In the genomic region with DNA sequence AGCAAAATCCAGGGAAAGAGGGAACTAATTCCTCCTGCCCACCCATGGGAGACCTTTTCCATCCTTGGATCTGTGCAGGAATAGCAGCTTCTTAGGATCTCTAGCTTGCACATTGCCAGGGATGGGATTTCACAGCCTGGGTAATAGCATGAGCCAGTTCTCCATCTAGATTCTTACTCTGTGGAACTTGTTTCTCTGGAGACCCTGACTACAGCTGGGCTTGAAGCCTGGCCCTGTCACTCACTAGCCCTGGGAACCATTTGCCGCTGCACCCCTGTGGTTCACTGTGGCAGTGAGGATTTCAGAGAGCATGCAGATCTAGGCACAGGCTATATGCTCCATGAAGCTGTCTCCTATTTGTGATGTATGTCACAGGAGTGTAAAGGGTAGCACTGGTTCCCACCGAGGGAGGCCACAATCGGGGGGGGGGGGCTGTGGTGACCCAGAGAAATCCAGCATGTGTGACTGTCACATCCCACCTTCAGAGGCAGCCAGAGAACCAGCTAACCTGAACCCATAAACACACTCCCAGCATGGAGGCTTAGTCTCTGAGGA, we compare ENCODE assay signal across 20 mouse cellular contexts.
DNase-seq lines count a peak whose midpoint lies in the region; ATAC-seq and TF ChIP-seq lines count a peak whose summit lies in the region.
"Had no signal": no experiment of that assay in that cellular context is flagged by ENCODE, and none has a peak within 500 bp of the region (broad histone marks: within the 10 kb centered on the region; RNA-seq: fewer than 3 reads in every experiment).

No protein-coding gene starts in this region.

- H3K9ac ChIP-seq in hindbrain, embryonic 13.5 days = no peak overlapping the region
- no peak overlapping the region for H3K9ac ChIP-seq in hindbrain, embryonic 12.5 days
- H3K9ac ChIP-seq in kidney, embryonic 15.5 days = no peak overlapping the region
- no peak overlapping the region for H3K9ac ChIP-seq in midbrain, embryonic 16.5 days (ENCODE audit: low read depth, low read length)
- no peak overlapping the region for H3K9ac ChIP-seq in midbrain, embryonic 14.5 days (replicated peaks; ENCODE audit: low read length)
- H3K9ac ChIP-seq: heart, embryonic 13.5 days; hindbrain, embryonic 15.5 days had no signal

- 67% methylated on average over 3 of the region's 3 CpGs for WGBS in hindbrain, embryonic 13.5 days
- WGBS in hindbrain, embryonic 12.5 days = 61% methylated on average over 3 of the region's 3 CpGs
- 39% methylated on average over 3 of the region's 3 CpGs for WGBS in kidney, embryonic 15.5 days
- WGBS in kidney, adult 2 months = 59% methylated on average over 3 of the region's 3 CpGs
- WGBS in midbrain, embryonic 16.5 days = 70% methylated on average over 3 of the region's 3 CpGs
- 65% methylated on average over 3 of the region's 3 CpGs for WGBS in midbrain, embryonic 14.5 days

- no peak for DNase-seq in kidney, adult 2 months
- DNase-seq in midbrain, embryonic 14.5 days = no peak
- DNase-seq in lung, postnatal 10 days = no peak
- DNase-seq: adrenal gland, postnatal 36 days; cerebellum, adult 2 months; cerebellum, postnatal 10 days; gastrocnemius, postnatal 36 days; heart, adult 11 months; heart, postnatal 36 days had no signal

- TF ChIP-seq POLR2A in kidney, adult 2 months (IDR thresholded peaks at IDR 0.05; ENCODE audit: low read depth, low read length) = no peak

- H3K4me3 ChIP-seq in hindbrain, embryonic 13.5 days = no peak overlapping the region
- no peak overlapping the region for H3K4me3 ChIP-seq in hindbrain, embryonic 12.5 days
- no peak overlapping the region for H3K4me3 ChIP-seq in kidney, embryonic 15.5 days (replicated peaks)
- no peak overlapping the region for H3K4me3 ChIP-seq in kidney, adult 2 months (ENCODE audit: insufficient read depth, low read depth, low read length)
- H3K4me3 ChIP-seq in midbrain, embryonic 16.5 days (ENCODE audit: low read depth, low read length) = no peak overlapping the region
- H3K4me3 ChIP-seq in midbrain, embryonic 14.5 days (replicated peaks; ENCODE audit: low read depth, low read length) = no peak overlapping the region
- H3K4me3 ChIP-seq: embryonic facial prominence, embryonic 10.5 days; heart, embryonic 13.5 days; hindbrain, embryonic 15.5 days had no signal

- peak; percentile 16; the same call in 1 of the 2 replicates for ATAC-seq in hindbrain, embryonic 13.5 days (ENCODE audit: low FRiP score)
- no peak for ATAC-seq in hindbrain, embryonic 12.5 days (ENCODE audit: low FRiP score)
- peak; percentile 73 for ATAC-seq in kidney, embryonic 15.5 days (replicated peaks; ENCODE audit: low FRiP score)
- peak; percentile 46 for ATAC-seq in midbrain, embryonic 16.5 days
- ATAC-seq in midbrain, embryonic 14.5 days (ENCODE audit: low FRiP score, low TSS enrichment) = no peak
- ATAC-seq: activated CD4-positive, CD25-positive, alpha-beta regulatory T cell, adult 4 months; forebrain, embryonic 14.5 days; Patski had no signal

- H3K36me3 ChIP-seq in hindbrain, embryonic 13.5 days = no peaks in the 10 kb centered on the region
- no peaks in the 10 kb centered on the region for H3K36me3 ChIP-seq in hindbrain, embryonic 12.5 days
- no peaks in the 10 kb centered on the region for H3K36me3 ChIP-seq in kidney, embryonic 15.5 days
- no peaks in the 10 kb centered on the region for H3K36me3 ChIP-seq in kidney, adult 2 months (ENCODE audit: control insufficient read depth, insufficient read depth, low read length)
- no peaks in the 10 kb centered on the region for H3K36me3 ChIP-seq in midbrain, embryonic 16.5 days (ENCODE audit: control insufficient read depth, insufficient read depth, low read length)
- no peaks in the 10 kb centered on the region for H3K36me3 ChIP-seq in midbrain, embryonic 14.5 days (ENCODE audit: control insufficient read depth, insufficient read depth, low read length)
- H3K36me3 ChIP-seq: embryonic facial prominence, embryonic 10.5 days; heart, embryonic 13.5 days; hindbrain, embryonic 15.5 days had no signal

- TF ChIP-seq CTCF in kidney, adult 2 months (conservative IDR thresholded peaks at IDR 0.05; ENCODE audit: insufficient read depth, insufficient read length, low read depth, low read length) = no peak

- H3K4me2 ChIP-seq in hindbrain, embryonic 13.5 days = no peak overlapping the region
- no peak overlapping the region for H3K4me2 ChIP-seq in hindbrain, embryonic 12.5 days (replicated peaks)
- H3K4me2 ChIP-seq in kidney, embryonic 15.5 days = no peak overlapping the region
- no peak overlapping the region for H3K4me2 ChIP-seq in midbrain, embryonic 16.5 days (ENCODE audit: low read length)
- no peak overlapping the region for H3K4me2 ChIP-seq in midbrain, embryonic 14.5 days (ENCODE audit: low read length)
- H3K4me2 ChIP-seq: heart, embryonic 13.5 days; hindbrain, embryonic 15.5 days had no signal

- H3K4me1 ChIP-seq in hindbrain, embryonic 13.5 days (replicated peaks) = peaks cover 30% of the 10 kb centered on the region
- peaks cover 19% of the 10 kb centered on the region for H3K4me1 ChIP-seq in hindbrain, embryonic 12.5 days
- H3K4me1 ChIP-seq in kidney, embryonic 15.5 days = peaks cover 70% of the 10 kb centered on the region
- H3K4me1 ChIP-seq in kidney, adult 2 months (ENCODE audit: control insufficient read depth, insufficient read depth, low read length) = peaks cover 3% of the 10 kb centered on the region; the same call in 1 of the 2 replicates
- H3K4me1 ChIP-seq in midbrain, embryonic 16.5 days (ENCODE audit: control insufficient read depth, insufficient read depth, low read length) = peaks cover 4% of the 10 kb centered on the region; the same call in 1 of the 2 replicates
- H3K4me1 ChIP-seq in midbrain, embryonic 14.5 days (ENCODE audit: control insufficient read depth, insufficient read depth, low read length) = peaks cover 4% of the 10 kb centered on the region; the same call in 1 of the 2 replicates

- H3K9me3 ChIP-seq in hindbrain, embryonic 13.5 days = no peaks in the 10 kb centered on the region
- H3K9me3 ChIP-seq in hindbrain, embryonic 12.5 days (replicated peaks) = no peaks in the 10 kb centered on the region
- no peaks in the 10 kb centered on the region for H3K9me3 ChIP-seq in kidney, embryonic 15.5 days (replicated peaks)
- no peaks in the 10 kb centered on the region for H3K9me3 ChIP-seq in midbrain, embryonic 16.5 days (replicated peaks; ENCODE audit: control insufficient read depth, low read length, poor library complexity, severe bottlenecking)
- no peaks in the 10 kb centered on the region for H3K9me3 ChIP-seq in midbrain, embryonic 14.5 days (ENCODE audit: control insufficient read depth, low read length)
- H3K9me3 ChIP-seq: embryonic facial prominence, embryonic 10.5 days; heart, embryonic 13.5 days; hindbrain, embryonic 15.5 days had no signal

- peaks cover 8% of the 10 kb centered on the region for H3K27me3 ChIP-seq in hindbrain, embryonic 13.5 days
- no peaks in the 10 kb centered on the region for H3K27me3 ChIP-seq in hindbrain, embryonic 12.5 days
- no peaks in the 10 kb centered on the region for H3K27me3 ChIP-seq in kidney, embryonic 15.5 days
- H3K27me3 ChIP-seq in kidney, adult 2 months (replicated peaks; ENCODE audit: control insufficient read depth, insufficient read depth, low read length) = no peaks in the 10 kb centered on the region
- H3K27me3 ChIP-seq in midbrain, embryonic 16.5 days (ENCODE audit: control insufficient read depth, insufficient read depth, low read depth, low read length) = no peaks in the 10 kb centered on the region
- no peaks in the 10 kb centered on the region for H3K27me3 ChIP-seq in midbrain, embryonic 14.5 days (ENCODE audit: control insufficient read depth, insufficient read depth, low read length)
- H3K27me3 ChIP-seq: CH12.LX; heart, embryonic 13.5 days; hindbrain, embryonic 15.5 days; Patski had no signal

- no peak overlapping the region for H3K27ac ChIP-seq in hindbrain, embryonic 13.5 days
- no peak overlapping the region for H3K27ac ChIP-seq in hindbrain, embryonic 12.5 days
- H3K27ac ChIP-seq in kidney, embryonic 15.5 days = peak overlapping the region; percentile 54
- no peak overlapping the region for H3K27ac ChIP-seq in kidney, adult 2 months (ENCODE audit: insufficient read depth, low read depth, low read length)
- no peak overlapping the region for H3K27ac ChIP-seq in midbrain, embryonic 16.5 days (ENCODE audit: low read length)
- H3K27ac ChIP-seq in midbrain, embryonic 14.5 days (replicated peaks; ENCODE audit: low read depth, low read length) = no peak overlapping the region
- H3K27ac ChIP-seq: embryonic facial prominence, embryonic 10.5 days; heart, embryonic 13.5 days; hindbrain, embryonic 15.5 days had no signal

Comparison
In these comparisons a context has a peak if more than half of its experiments do, and no peak if none do; other contexts are left out.
1. ATAC-seq: peak in hindbrain, embryonic 13.5 days (single experiment), kidney, embryonic 15.5 days (single experiment) and midbrain, embryonic 16.5 days (single experiment); none in hindbrain, embryonic 12.5 days (single experiment) and midbrain, embryonic 14.5 days (single experiment).